Mouse (Mus musculus) monocyte, adult 5-6 weeks (primary cell): ENCODE results near the gene Srcin1. TPM values are rescaled to one million over a fixed set of nuclear protein-coding genes. Genes with fewer than 3 reads are reported as not detected.

Experiments used
- ATAC-seq: fragments of 153-309, 156-312 bp; replicated peaks from 2 replicates; pipeline ENCODE4 v1.8.0; 2017; ENCODE audit warnings: mild to moderate bottlenecking; ENCODE audit not compliant: low TSS enrichment, insufficient number of reproducible peaks, severe bottlenecking, poor library complexity, low FRiP score
- total RNA-seq: library from RNA; stranded (forward); fragments of 200-1000, 200-491, 200-594 nt; gene quantifications from 3 replicates; pipeline ENCODE4 v1.2.3, GENCODE M21; 2017

The Srcin1 gene
- total RNA-seq, 1 experiment from 2014 or later: 0.10 TPM

DNA sequence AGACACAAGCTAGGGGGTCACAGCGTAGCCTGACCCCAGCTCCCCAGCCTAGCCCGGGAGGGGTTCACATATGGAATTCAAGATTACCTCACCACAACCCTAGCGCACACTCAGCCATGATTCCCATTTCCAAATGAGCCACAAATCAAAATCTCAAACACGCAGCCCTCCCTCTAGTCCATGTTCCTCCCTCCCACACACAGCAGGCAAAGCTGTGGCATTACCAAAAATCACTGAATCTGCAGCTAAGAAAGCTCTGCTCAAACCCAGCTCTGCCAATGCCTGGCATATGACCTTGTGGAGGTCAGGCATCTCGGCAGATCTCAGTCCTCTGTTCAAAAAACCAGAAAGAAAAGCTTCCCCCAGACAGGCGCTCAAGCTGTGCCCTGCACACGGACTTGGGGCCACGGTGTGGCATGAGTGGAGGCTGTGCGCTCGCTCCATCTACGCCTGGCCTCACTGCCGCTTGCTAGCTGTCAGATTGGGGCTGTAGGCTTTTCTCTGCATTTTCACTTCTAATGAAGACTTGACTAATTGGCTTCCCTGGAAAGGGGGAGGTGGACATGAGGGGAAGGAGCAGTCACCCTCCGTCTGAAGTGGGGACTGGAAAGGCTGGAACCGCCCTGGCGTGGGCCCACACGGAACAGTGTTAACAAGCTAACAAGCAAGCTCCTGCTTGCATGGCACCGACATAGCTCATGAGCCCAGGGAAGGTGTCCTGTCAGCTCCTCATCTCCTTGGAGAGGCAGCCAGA, 15.6 kb downstream of the Srcin1 start:
- ATAC-seq: no peak

GRCm38 (mm10) chr11:97559549-97559948, 16.4 kb downstream of the Srcin1 start:
- ATAC-seq: no peak

DNA sequence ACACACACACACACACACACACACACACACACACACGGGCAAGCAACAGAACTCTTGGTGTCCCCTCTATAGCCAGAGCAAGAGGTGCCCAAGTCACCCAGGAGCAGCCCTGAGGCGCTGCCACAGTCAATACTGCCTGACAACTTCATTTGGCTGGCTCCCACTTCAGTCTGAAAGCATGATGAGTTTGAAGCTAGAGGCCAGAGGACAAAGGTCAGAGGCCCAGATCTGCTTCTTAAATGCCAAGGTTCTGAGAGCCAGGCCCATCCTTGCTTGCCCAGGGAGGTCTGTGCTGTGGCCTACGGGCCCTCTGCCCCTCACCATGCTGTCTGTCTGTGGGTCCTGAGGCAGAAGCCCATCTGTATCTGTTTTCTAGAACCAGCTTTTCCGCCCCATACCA, 18.1 kb downstream of the Srcin1 start:
- ATAC-seq: no peak

- no peak for ATAC-seq
These were observed 19.2 kb downstream of the Srcin1 start for GRCm38 (mm10) chr11:97556569-97557408.

- ATAC-seq: no peak
These were observed 20.8 kb downstream of the Srcin1 start for GRCm38 (mm10) chr11:97555144-97555543.

- no peak for ATAC-seq
These were observed 23.8 kb downstream of the Srcin1 start for GRCm38 (mm10) chr11:97552151-97552550.

DNA sequence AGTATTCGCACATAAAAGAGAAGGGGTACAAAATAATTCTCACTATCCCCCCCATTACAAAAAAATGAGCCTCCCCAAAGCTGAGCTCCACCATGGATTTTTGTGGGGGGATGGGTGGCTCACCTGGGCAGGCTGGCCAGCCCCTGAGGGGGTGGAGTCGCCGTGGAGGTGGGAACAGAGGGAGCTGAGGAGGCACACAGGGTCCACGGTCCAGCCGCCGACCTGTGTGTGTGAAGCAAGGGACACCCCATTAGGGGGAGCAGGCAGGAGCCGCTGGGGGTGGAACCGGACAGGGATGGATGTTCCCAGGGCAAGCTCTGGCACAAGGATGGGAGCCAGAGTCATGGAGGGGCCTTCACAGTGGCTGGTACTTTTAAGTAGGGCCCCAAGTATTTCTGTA, 27.2 kb downstream of the Srcin1 start:
- ATAC-seq: no peak

GRCm38 (mm10) chr11:97547957-97548706, 27.9 kb downstream of the Srcin1 start:
- ATAC-seq: no peak

GRCm38 (mm10) chr11:97546804-97547411, 29.1 kb downstream of the Srcin1 start:
- ATAC-seq: no peak

DNA sequence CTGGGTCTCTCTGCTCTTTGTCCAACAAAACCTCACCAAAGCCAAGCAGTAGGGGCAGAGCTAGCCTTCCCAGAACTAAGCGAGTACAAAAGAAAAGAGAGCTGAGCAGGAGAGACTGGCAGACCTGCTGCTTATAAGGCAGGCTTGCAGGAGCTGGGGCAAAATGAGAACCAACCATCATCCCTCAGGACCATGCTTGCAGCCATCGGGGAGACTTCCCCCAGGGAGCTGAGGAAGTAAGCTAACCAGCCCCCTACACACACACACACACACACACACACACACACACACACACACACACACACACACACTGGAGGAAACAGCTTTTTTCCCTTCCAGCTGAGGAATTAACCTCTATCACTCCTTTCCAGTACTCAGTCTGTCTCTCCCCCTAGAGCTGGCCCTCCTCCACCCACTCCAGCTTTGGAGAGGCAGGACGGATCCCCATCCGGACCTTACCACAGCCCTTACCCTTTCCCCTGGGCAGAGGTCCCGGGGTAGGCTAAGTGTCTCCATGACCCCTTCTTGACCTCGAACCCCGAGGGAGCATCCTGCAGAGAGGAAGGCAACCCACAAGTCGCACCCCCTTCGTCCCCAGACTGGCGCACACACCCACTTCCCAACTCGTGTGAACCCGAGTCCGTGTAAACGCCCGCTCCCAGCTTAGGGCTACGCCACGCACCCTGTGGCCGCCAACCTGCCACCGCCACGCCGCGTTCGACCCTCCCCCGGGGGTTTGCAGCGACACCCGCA, 30.0 kb downstream of the Srcin1 start:
- no peak for ATAC-seq

- ATAC-seq: no peak
These were observed 32.1 kb downstream of the Srcin1 start for GRCm38 (mm10) chr11:97543883-97544282.

DNA sequence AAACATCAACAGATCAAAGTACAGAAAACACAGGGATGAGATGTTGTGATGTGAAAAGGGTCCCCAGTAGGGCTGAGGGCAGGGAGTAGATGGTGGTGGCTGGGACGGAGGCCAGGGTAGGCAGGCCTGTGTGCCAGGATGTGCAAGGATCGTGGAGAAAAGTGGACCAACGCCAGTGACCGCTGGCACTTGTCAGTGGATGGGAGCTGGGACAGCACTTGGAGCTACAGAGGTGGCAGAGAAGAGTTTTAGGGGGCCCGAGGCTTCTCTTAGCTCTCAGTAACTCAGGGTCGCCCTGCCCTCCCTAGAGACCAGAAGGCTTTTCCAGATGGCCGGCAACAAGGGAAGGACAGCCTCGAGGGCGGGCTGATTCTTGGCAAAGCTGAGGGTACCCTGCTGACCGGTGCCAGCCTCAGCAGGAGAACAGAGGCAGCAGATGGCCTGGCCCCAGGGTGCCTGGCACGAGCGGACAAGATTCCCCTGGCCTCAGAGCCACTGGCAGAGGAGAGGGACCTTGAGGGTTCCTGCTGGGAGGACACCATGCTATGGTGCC, 32.7 kb downstream of the Srcin1 start:
- ATAC-seq: no peak

- ATAC-seq: no peak
These were observed 33.5 kb downstream of the Srcin1 start for GRCm38 (mm10) chr11:97542171-97543150.

DNA sequence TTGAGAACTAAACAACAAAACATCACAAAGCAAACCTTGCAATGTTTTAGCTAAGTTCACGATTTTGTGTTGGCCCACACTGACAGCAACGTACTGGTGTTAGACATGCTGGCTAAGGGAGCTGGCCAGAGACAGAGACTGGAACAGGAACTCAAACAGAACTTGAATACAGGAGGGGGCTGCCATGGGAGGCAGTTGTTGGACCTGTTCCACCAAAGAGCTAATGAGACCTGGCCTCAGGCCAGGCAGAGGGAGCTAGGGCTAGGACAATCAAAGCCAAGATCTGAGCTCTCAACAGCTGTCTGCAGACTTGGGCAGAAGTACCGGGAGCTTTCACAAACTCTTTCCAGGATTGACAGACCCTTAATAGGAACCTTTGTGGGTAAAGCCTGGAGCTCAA, 35.4 kb downstream of the Srcin1 start:
- ATAC-seq: no peak

DNA sequence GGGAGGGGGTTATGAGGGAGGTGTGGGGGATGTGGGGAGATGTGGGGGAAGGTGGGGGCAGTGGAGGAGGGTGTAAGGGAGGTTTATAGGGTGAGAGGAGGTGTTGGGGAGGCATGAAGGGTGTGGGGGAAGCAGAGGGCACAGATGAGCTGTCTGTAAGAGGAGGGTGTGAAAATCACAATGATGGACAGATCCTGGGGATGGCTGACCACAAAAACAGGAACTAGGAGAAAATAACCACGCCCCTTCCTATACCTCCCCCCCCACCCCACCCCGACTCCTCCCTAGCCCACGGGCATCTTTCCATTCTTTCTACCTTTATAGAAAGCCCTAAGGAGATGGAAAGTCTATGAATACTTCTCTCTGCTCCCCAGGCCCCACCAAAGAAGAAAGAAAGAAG, 35.9 kb downstream of the Srcin1 start:
- ATAC-seq: no peak

GRCm38 (mm10) chr11:97539622-97540021, 36.4 kb downstream of the Srcin1 start:
- no peak for ATAC-seq

DNA sequence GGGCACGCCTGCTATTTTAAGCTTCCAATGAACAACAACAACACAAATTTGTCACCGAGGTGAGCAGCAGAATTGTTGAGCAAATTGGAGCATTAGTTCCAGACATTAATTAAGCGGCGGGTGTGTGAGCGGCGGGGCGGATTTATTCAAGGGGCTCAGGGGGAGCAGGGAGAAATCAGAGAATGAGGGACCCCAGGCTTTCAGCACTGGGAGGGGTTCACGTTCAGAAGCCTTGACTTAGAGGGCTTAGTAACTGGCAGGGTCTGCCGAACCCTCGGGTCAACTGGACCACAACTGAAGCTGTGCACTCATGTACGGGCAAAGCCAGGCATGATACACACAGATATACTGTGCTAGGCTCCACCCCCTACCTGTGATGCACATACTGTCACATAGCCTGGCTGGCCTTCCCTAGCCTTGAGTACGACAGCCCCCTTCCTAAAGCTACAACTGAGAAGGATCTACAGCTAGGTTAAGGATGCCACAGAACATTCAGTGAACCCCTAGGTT, 38.4 kb downstream of the Srcin1 start:
- ATAC-seq: no peak
